Mouse (Mus musculus): ENCODE results near the gene Emc6.

The Emc6 gene

DNA sequence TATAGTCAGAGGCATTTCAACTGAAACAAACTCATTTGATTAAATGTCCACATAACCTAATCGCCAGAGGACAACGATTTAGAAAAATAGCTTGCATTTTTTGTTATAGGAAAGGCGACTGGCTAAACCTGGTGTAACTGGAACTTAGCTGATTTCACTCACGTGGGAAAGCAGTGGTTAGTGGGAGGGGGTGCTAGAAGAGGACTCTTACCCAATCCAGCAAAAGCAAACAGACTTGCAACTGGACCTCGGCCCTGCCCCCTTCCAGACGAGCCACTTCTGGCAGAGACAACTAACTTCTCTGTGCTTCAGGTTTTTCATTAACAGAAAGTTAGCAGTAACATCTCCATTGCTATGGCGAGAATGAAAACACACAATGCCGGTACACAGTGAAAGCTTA is 1.2 kb downstream of the Emc6 start:
- DNase-seq: peak; percentile 63 to 80

DNA sequence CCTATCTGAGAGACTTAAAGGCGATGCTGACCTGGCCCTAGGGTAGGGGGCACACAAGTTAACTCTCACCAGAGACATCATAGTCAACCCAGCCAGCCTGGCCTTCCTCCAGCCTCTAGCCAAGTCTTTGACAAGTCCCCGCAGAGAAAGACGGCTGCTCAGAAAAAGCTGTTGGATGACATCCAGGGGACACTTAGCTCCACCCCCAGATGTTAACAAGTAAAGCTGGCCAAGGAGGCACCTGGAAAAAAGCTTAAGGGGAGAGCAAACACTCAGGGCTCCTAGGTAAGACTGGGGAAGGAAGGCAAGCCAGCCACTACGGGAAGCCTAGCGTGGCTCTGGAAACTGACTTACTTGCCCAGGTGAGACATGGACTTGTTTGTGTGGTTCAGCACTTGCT is 4.7 kb downstream of the Emc6 start:
- peak; percentile 52 to 68 for DNase-seq

DNA sequence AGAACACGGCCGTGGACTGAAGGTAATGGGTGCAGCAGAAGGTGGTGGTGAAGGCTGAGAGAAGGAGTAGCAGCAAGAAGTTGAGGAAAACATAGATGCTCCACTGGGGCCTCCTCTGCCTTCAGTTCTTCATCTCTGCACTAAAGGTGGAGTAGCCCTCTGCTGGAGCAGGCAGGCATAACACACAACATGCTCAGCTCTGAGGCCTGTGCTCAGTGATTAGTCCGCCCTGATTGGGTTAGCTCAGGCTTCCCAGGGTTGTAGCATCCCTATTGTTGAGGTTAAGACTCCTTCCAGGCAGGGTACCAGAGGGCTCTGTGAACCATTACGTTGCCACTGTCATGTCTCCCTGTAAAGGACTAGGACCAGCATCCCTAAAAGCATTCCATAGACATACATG is 7.6 kb downstream of the Emc6 start:
- DNase-seq: peak; percentile 83 to 86

DNA sequence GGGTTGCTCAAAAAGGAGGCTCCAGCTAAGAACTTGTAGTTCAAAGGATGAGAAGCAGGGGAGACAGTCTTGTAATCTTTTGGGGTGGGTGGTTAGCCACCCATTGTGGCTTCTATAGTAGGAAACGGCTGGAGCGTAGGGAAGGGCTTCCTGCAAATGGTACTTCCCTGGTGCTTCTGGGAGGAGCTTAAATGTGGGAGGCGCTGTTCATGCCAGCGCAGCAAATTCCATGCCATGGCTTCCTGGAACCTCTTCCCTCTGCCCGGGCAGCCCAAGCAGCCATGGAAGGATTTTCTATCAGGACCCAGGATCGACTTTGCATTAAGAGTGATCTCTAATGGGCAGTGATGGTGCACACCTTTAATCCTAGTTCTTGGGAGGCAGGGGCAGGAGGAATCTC is 8.3 kb downstream of the Emc6 start:
- peak in 1 of 2 experiments; percentile 37 for DNase-seq

DNA sequence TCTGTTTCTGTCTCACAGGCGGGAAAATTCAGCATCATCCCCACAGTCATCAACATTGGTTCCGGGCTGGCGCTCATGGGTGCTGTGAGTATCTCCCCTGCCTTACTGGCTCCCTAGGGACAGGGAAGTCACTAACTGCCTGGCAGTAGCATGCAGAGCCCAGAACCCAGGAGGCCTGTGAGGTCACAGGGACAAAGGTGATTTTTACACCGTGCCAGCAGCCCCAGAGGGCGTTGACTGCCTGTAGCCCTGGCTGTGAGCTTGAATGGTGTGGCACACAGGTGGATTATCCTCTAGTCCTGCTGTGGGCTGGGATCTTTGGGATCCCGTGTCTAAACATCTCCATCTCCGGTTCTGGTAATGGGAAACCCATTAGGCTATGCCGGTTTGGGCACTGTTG is 8.8 kb downstream of the Emc6 start:
- peak in 1 of 2 experiments; percentile 19 for DNase-seq

DNA sequence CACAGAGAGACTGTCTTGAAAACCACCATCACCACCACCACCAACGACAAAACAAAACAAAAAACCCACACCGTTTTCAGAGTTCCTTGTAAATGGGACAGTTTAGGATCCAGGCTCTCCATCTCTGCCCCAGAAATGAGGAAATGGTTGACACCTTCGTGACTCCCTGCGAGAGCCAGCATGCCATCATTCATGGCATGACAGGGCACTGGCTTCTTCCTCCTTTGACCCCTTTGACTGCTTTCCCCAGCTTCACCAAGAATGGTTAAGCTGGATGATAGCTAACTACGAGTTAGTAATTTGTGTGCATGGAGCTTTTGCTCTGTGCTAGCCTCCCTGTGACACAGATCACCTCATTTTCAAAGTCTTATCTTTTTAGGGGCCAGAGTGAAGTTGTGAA is 14.6 kb downstream of the Emc6 start:
- no peak for DNase-seq

DNA sequence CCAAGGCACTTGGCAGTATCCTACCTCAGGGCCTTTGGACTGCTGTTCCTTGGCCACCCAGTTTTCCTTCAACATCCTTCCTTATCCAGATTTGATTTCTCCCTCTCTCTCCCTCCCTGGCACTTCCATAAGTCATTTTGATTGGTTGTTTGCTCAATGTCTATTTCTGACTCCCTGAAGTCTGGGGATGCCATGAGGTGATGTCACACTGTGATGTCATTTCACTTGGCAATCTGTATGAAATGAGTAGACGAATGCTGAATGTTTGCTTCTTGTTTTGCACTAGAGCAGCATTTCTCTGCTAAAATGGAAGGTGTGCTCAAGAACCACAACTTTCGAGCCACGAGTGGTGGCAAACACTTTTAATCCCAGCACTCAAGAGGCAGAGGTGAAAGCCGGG is 15.2 kb downstream of the Emc6 start:
- no peak for DNase-seq

DNA sequence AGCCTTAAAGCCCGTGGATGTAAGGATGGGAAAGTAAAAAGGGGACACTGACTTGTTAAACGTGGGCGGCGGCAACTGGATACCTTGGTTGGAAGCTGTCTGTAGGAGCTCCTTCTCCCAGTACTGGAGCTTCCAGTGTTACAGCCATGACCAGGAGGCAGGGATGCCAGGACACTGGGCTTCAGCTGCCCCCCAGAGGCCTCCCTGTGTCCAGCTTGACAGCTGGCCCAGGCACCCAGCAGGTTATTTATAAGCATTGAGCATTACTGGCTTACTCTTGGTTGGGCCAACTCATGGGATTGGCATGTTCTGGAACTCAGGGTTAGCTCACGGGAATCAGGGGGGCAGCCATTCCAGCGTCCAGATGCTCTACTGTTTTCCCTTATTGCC is 16.0 kb downstream of the Emc6 start:
- DNase-seq: peak; percentile 35 to 61

DNA sequence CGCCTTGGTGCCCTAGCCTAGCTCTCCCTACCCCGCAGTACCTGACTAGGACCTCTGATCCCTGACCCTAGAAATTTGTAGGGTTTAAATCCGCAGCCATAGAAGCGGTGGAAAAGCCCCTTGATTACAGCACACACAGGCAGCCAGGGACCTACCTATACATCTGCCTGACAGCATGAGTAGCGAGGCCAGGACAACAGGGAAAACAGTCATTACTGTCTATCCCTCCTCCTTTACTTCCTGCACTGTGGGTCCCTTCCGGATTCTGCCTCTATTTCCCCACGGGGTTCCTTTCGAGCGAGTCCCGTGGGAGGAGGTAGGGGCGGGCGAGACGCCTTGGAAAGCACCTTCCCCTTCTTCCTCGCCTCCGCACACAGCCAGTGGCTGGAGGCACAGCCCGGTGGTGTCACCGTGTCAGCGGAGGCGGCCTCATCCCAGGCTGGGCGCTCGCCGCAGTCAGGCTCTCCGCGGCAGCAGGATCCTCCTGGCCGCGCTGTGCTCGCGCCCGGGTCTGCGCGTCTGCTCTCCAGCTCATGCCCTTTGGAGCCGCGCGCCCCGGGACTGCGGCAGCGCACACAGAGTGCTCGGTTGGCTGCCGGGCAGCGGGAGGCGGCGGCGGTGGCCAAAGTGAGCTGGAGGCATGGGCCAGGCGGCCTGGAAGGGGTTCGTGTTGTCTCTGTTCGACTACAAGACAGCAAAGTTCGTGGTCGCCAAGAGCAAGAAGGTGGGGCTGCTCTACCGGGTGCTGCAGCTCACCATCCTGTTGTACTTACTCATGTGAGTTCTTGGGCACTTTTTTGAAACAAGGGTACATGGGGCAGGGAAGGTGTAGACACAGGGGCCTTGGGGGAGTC is 16.7 kb downstream of the Emc6 start, which contains the start of gene P2rx5:
Gene P2rx5 (plus strand): TSS at position 465 of the 854 bp plus-strand sequence.
- peak; percentile 69 to 83 for DNase-seq

DNA sequence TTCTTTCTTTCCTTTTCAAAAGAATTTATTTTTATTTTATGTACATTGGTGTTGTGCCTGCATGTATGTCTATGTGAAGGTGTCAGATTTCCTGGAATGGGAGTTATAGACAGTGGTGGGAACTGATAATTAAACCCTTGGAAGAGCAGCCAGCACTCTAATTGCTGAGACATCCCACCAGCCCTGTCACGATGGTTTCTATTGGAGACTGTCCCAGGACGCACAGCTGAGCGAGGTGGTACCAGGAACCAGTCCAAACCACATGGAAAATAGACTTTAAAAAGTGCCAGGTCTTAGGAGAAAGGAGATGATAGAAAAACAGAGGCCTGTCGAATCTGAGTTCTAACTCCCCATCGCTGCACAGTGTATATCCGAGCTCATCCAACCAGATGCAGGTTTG is 21.8 kb downstream of the Emc6 start:
- no peak for DNase-seq

DNA sequence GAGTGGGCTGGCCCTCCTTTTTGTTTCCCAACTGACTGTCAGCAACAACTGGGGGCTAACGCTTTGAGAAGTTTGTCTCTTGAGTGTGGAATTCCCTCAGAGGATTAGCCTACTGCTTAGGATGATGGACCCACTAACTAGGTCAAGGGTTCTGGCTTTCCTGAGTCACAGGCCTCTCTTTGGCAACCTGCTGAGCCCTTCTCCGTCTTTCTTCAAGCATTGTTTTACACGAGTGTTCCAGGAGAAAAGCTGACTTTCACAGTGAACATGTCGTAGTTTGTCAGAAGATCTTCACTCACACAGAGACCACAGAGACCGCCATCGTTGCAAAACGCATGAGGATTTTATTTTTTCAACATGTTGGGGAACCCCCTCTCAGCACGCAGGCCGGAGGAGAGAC is 28.6 kb downstream of the Emc6 start:
- no peak for DNase-seq

DNA sequence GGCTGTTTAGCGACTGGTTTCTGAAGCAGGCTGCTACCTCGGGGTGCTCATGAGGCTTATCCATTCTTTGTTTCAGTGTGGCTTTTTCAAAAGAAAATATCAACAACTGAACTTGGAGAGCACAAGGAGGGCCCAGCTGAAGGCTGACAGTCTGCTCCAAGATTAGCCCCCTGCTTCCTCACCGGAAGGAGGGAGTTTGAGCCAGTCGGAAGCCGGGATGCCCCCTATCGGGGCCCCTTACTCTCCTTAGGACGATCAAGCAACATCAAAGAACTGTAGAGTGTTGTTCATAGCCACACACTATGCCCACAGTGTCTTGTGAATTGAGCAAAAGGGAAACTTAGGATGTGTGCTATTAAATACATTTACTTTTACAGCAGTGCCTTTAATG is 29.9 kb downstream of the Emc6 start:
- DNase-seq: no peak

DNA sequence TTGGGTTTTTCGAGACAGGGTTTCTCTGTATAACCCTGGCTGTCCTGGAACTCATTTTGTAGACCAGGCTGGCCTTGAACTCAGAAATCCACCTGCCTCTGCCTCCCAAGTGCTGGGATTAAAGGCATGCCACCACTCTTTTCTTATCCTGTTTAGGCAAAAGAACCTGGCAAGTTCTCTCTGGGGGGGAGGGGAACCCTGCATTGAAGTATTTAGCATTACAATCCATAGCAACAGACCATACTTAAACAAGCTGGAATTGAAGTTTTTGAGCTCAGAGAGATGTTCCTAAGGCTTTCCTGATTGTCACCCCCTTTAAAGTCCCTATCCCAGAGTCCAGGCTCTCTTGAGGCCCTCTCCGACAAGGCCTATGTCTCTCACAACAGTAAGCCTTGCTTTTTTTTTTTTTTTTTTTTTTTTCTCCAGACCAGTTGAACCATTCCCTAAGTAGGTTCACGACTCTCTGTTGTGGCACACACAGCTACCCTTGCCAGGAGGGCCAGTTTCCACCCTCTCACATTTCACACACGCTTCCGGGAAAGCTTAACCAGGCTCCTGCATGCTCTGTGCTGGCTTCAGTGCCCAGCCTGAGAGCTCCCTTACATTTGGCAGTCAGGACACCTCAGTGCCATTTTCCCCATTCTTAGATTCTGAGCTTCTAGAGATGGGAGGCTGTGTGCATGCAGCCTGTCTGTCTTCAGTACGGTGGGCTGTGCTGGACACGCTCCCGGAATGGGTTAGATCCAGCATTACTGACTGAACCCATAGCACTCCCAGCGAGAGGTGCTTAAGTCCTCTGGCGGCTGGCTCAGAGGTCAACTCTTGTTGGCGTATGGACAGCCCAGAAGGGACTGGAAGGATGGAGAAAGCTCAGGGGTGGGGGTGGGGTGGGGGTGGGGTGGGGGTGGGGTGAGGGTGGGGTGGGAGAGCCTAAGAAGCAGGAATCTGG is 30.5 kb downstream of the Emc6 start:
- no peak for DNase-seq

DNA sequence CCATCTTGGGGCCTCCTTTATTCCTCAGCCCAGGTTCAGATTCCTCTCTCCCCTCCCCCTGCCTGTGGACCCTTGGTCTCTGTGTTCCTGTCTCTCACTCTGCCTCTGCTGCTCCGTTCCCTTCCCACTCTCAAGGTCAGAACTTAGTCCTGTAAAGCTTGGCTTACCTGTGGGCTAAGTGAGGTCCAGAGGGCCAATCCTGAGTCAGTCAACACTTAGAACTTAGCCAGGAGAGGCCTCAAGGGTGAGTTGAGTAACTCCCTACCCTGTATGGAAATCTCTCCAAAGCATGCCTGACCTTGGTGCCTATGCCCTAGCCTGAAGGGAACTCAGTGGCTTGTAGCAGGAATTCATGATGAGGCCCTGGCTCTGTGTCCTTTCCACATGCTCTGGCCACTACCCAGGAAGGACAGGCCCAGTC is 32.6 kb downstream of the Emc6 start:
- no peak for DNase-seq

DNA sequence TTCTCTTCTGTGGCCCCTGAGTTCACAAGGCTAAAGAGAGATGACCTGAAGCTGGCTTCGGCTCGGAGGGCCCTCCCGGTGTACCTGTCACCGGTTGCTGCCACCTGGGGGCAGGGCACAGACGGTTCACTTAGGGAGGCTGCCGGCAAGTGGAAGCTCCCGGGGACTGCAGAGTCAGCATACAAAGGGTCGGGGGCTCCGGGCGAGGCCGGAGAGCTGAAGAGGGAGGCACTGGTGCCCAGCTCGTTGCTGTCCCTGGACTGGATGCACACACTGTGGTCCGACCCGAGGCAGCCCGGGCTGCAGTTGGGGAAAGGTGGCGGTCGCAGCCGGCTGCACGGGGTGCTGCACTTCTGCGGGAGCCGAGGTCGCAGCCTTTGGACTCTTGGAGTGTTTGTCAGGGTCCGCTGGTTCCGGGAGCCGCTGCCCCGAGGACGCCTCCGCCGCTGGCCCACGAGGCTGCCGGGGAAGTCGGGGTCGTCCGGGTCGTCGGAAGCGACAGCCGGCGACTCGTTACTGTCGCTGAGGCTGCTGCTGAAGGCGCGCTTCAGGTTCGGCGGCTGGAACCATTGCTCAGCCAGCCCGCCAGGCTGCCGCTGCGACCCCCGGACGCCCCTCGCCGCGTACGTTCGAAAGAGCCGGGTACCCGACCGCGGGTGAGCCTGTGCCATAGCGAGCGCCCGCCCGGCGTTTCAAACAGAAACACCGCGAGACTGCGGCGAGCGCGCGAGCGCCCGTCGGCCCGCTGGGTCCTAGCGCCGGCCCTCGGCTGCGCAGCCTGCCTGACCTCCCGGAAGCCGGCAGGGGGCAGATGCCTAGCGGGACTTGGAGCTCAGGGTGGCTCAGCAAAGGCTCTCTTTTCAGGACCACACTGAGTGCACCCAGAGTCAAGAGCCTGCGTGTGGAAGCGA is 39.0 kb downstream of the Emc6 start, which contains the start of gene Haspin:
Gene Haspin (minus strand): TSS at position 704 of the 911 bp plus-strand sequence.
- DNase-seq: peak; percentile 96

DNA sequence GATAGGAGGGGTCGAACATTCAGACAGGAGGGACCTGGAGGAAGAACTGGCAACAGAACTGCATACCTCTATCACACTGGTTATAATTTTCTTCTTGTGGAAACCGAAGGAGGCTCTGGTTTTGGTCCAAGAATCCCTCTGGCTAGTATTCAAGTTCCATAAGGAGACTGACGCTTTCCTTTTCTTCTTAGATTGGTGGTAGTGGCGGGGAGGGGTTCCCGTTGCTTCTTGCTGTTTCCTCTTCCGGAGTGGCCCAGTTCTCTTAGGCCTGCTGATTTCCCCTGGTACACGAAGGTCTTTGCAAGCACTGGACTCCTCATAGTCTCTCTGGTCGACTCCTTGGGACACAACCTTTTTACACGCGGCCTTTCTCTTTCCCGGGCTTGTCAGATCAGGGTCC is 39.7 kb downstream of the Emc6 start:
- peak in 1 of 2 experiments; percentile 38 for DNase-seq

DNA sequence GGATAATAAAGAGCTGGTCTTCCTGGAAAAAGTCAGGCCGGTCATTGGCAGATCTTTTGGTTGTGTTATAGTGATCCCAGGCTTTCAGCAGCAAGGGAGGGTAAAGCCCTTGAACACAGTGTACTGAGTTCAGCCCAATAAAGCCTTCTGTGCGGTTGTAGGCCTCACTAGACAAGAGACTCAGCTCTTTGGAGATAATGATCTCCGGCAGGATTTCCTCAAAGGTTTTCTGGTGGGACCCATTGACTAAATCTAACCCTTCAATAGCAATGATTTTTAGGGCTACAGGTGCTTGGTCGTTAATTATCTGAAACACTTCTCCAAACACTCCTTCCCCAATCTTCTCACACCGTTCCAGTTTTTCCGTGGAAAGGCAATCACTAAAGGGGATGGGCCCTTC is 40.2 kb downstream of the Emc6 start:
- DNase-seq: no peak

DNA sequence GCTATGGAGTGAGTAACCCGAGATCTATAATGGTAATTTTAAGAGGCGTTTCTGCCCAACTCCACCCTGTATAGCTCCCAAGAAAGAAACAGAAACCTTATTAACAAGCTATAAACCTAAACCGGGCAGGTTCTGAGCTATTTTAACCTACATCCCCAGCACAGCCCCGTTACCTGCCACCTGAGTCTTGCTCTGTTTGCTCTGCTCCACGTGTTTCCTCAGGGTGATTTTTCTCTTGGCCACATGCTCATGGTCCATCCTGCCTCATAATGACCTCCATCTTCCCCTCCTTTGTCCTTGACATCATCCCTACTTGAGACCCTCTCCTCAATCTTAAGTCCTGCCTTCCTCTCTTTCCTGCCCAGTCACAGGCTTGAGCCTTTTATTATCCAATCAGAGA is 42.6 kb downstream of the Emc6 start:
- no peak for DNase-seq

DNA sequence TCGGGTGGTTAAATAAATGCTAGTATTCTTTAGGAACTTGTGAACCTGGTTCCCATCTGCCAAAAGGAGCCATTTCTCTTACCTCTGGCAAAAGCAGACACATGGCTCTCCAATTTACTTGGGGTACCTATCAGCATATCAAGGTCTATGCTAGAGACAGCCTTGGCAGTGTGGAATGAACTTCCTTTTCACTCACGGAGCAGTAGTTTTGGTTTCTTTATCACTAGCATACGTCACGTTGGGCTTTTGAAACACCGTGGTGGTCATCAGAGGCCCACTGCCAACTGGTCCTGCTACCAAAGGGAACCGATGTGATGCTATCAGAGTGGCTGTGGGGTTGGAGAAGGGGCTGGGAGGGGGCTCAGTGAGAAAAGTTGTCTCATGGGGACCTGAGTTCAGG is 43.8 kb downstream of the Emc6 start:
- DNase-seq: no peak

DNA sequence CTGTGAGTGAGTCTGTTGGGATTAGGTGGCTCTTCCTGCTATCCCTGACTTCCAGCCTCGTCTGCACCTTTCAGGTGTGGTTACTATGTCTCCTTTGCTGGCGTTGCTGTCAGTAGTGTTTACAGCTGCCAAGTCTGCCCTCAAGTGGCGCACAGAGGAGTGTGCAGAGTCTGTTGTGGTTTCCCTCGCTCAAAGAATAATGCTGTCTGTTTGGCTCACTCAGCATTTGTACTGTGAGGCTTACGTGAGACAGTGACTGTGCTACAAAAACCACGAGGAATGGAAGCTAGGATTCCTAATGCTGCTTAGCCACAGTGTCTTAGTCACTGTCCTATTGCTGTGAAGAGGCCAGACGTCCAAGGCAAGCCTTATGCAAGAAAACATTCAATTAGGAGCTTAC is 45.8 kb downstream of the Emc6 start:
- DNase-seq: peak; percentile 9 to 27

DNA sequence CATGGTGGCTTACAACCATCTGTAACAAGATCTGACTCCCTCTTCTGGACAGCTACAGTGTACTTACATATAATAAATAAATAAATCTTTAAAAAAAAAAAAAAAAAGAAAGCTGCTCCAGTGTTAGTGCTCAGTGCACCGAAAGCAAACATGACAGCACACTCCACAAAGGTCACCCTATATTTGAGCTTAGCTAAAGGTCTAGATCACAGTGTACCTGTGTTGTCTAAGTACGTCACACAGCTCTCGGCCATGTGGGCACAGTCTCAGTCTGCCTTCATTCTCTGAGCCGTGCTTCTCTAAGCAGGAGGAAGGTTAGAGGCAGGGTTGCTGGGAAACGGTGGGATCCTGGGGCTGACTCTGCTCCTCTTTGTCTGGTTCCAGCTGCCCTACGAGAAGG is 50.3 kb downstream of the Emc6 start:
- no peak for DNase-seq

Measured in kidney, postnatal 4 days (tissue).